Mouse (Mus musculus): ENCODE measurements around the gene Krtap13.
"Not testable (repeated sequence)": the region's sequence is repeated elsewhere in the genome, so short reads cannot be mapped to it uniquely, and the experiment has no call there.

The Krtap13 gene

DNA sequence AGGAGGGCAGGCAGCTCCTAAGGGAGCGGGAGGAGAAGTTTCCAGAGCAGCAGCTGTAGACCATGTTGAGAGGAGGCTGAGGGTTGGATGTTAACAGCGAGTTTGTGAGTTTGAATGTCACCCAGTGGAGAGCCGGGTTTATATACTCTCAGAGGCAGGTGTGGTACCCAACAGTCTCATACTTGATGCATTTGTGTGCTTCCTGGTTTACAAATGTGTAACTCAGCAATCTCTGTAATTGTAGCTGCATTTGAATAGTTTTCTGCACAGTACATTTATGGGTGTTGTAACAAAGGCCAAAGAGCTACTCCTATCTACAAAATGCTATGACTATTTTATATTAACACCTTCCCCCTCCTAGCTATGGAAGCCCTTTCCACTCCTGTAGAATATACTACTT is at the start of gene Krtap13:
Gene Krtap13 (minus strand): TSS at position 101 of the 400 bp plus-strand sequence.
- not testable (repeated sequence) for DNase-seq

DNA sequence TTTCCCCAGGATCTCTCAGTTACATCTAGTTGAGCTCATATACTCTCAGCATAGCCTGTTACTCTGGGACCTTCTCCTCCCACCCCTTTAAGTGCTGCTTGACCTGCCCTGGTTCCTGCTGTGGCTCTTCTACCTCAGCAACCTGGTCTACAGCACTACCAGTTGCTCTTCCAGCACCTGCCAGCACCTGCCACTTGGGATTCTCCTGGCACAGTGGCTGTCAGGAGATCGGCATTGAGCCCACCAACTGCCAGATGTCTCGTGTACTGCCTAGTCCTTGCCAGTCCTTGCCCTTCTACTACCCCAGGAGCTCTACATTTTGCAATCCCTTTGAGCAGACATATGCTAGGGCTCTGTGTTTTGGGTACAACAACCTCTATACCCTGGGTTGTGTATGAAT is 35.4 kb upstream of the Krtap13 start:
- peak; percentile 37 to 67 for DNase-seq

DNA sequence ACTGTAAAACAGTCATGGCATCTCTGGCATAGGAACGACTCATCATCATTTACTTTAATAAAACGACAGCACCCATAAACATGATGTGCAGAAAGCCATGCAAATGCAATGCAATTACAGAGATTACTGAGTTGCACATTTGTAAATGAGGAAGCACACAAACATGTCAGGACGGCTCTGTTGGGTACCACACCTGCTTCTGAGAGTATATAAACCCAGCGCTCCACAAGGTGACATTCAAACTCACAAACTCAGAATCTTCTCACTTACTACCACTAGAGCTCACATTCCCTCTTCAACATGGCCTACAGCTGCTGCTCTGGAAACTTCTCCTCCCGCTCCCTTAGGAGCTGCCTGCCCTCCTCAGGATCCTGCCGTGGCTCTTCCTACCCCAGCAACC is 26.2 kb upstream of the Krtap13 start, which contains the start of gene Gm5965:
Gene Gm5965 (plus strand): TSS at position 301 of the 400 bp plus-strand sequence.
- DNase-seq: no peak

DNA sequence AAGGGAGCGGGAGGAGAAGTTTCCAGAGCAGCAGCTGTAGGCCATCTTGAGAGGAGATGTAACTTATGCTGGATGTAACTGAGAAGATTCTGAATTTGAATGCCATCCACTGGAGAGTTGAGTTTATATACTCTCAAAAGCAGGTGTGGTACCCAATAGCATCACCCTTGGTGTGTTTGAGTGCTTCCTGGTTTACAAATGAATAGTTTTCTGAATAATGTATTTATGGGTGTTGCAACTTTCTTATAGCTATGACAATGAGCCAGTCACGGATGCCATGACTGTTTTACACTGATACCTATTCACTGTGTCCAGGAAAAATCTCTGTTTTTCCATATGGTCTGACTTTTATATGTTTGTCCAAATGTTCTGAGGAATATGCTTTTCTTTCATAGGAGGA is 22.7 kb upstream of the Krtap13 start, which contains the start of gene 2310057N15Rik:
Gene 2310057N15Rik (minus strand): TSS at position 101 of the 400 bp plus-strand sequence.
- DNase-seq: no peak

DNA sequence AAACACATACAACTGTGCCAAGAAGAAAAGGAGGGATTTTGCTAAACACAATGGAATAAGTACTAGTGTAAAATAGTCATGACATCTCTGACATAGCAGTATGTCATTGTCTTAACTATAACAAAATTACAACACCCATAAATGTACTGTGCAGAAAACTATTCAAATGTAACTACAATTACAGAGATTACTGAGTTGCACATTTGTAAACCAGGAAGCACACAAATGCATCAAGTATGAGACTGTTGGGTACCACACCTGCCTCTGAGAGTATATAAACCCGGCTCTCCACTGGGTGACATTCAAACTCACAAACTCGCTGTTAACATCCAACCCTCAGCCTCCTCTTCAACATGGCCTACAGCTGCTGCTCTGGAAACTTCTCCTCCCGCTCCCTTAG is 7.1 kb upstream of the Krtap13 start, which contains the start of gene 2310034C09Rik:
Gene 2310034C09Rik (plus strand): TSS at position 301 of the 400 bp plus-strand sequence.
- DNase-seq: not testable (repeated sequence)

DNA sequence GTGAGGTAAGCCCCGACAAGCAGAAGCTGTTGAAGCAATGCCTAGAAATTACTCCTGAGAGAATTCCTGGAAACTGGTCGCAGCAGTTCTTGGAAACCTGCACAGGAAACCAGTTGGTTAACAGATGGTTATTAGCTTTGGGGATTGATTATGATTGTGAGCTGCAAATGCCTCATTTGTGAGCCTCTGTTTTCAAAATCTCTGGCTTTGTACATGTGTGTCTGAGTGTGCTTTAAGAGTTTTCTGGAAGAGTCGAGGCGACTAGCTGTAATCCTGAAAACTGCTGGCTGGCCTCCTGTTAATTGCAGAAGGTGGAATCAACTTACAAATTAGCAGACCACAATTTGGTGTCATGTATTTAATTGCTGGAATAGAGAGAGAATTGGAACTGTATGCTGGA is 3.5 kb downstream of the Krtap13 start:
- DNase-seq: peak in 1 of 2 experiments; percentile 11

DNA sequence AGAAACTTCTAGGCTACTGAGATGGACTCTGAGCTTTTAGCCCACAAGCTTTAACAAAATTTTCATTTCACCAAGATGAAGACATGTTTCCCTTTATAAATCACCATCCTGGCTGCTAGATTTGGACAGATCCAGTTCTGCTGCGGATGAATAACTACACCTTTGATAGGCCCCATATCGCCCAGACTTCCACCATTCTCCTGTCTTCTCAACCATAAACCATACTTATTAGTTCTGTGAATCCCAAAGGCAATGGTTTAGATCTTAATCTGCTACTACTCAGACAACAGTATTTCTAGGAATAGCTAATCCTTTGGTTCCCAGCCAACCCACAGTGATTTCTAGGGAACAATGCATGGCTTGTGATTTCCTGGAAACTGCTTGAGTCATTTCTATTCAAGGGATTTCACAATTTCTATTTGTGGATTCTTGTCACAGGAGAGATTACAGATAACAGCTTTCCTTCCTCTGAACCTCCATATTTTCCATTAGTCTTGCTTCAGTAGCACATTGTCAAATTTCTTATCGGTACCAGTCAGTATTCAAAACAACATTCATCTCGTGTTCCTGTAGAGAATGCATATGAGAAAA is 6.6 kb downstream of the Krtap13 start:
- DNase-seq: peak in 1 of 2 experiments; percentile 11

DNA sequence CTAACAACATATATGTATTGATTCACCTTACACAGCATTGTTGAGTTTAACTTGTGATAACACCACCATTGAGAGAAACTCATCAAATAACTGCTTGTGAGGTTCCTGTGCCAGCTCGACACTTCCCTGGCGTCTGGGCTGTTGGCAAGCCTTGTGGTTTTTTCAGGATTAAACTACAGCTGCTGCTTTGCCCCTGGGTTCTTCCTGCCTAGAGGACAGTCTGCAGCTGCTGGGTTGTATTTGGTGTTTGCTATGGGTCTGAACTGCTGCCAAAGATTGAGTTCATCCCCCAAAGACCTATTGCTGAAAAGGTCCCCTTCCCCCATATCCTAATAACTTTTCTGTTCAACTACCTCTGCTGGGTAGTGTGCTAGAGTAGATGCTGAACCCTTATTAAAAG is 16.0 kb downstream of the Krtap13 start:
- DNase-seq: peak in 1 of 2 experiments; percentile 9

DNA sequence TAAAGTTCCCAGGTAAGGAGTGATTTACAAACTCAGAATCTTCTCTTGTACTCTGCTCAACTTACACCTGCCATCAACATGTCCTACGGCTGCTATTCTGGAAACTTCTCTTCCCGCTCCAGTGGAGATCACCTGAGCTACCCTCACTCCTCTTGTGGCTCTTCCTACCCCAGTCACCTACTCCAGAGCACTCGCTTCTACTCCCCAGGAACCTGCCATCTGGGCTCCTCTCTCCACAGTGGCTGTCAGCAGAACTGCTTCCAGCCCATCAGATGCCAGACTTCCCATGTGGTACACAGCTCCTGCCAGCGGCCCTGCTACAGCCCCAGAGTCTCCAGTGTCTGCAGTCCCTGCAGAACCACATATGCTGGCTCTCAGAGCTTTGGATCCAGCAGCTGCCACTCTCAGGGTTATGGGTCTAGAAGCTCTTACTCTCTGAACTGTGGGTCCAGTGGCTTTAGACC is 22.6 kb downstream of the Krtap13 start, which contains the start of gene Krtap13-1:
Gene Krtap13-1 (plus strand): TSS at position 51 of the 464 bp plus-strand sequence.
- DNase-seq: peak; percentile 48 to 50

DNA sequence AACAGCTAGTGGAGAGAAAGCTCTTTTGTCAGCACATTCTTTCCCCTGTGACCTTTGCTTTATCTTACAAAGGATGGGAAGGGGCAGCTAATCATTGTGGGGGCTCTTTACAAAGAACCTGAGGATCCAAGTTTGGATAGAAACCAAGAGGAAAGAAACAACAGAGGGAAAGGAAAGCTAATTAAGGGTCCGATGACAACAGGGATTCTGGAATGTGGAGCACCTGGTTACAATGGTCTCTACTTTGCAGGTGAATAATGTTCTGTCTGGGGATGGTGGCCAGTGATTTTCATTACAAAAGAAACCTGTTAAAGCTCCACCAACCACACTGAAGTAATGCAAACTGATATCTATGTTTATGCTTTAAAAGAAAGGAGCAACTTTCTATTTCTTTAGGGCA is 31.4 kb downstream of the Krtap13 start:
- DNase-seq: no peak

DNA sequence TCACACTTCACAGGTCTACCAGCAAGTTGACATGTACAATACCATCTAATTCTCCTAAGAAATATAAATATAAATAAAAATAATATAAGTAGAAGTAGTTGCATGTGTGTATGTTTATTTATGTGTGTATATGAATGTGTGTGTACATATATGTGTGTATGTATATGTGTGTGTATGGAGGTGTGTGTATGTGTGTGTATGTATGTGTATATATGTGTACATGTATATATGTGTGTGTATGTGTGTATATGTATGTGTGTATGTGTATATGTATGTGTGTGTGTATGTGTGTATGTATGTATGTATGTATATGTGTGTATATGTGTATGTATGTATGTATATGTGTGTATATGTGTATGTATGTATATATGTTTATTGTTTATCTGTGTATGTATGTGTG is 34.9 kb downstream of the Krtap13 start:
- no peak for DNase-seq

DNA sequence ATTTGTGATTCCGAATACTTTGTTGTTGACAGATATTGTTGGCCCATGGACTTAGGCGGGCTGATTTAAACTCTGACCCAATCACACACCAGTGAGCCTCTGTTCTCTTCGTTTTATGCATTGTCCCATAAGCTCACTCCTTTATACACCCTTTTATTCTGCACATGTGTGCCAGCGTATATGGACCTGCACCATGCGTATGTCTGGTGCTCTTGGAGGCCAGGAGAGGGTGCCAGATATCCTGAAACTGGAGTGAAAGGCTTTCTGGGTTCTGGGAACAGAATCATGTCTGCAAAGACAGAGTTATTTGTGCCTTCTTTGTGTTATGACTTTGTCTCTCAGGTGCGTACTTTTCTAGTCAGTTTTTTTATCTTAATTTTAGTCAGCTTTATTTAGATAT is 40.2 kb downstream of the Krtap13 start:
- DNase-seq: no peak

DNA sequence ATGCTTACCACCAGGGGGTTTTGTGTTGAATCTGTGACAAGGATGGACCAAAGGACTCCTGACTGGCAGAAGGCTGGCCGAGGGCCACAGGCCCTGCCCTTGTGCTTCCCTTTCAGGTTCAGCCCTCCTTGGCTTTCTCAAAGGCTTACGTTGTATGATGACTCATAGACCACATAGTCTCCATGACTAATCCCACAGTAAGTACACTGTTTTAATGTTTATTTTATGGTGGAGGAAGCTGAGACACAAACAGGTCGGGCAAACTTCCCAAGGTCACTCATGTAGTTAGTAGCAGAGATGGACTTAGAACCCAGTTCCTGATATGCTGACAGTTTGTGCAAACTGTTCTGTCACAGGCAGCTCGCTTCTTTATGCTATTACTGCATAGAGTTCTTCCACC is 40.7 kb downstream of the Krtap13 start:
- peak in 1 of 2 experiments; percentile 13 for DNase-seq

DNA sequence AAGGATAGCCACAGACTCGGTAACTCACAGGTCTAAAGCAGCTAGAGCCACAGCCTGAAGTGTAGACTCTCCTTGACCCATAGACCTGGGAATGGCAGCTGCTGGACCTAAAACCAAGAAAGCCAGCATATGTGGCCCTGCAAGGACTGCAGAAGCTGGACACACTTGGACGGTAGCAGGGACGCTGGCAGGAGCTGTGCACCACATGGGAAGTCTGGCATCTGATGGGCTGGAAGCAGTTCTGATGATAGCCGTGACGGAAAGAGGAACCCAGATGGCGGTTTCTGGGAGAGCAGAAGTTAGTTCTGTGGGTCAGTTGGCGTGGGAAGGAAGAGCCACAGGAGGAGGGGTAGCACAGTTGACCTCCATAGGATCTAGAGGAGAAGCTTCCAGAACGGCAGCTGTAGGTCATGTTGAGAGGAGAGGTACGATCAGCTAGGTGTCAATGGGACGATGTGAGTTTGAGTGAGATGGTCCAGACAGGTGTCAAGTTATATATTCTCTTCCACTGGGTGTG is 43.9 kb downstream of the Krtap13 start, which contains the start of gene 2310061N02Rik:
Gene 2310061N02Rik (minus strand): TSS at position 467 of the 517 bp plus-strand sequence.
- peak; percentile 74 to 78 for DNase-seq

DNA sequence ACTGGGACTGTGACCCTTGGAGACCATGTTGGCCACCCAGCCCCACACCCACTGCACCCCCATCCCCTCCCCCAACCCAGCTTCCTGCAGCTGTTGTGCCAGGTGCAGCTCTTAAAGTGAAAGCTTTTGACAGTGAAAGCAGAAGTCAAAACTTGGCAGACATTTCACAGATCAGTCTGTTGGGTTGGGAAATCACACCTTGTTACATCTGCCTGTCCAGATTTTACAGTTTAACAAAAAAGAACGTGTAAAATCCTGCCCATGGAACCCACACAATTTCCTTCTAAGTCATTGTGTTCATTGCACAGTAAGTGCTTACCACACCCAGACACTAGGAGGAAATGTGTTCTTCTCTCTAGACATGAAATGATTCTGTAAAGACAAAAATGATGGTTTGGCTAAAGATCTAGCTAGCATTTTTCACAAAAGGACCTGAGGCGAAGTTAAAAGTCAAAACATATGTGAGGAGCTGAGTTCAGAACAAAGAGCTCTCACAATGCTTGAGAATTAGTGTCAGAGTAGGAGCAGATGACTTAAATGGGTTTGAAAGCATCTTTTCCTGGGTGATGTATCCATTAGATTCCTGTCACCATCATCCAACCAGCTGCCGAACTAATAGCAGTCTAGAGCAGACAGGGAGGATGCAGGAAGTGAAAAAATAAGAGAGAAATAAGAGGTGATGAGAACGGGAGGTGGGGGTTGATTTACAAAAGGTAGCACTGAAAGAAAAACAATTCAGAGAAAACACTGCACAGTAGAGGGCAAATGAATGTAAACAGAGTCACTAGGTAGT is 50.2 kb downstream of the Krtap13 start:
- no peak for DNase-seq
